Mouse (Mus musculus) T-cell, adult 66 days (primary cell): ENCODE results near the gene Wdr13. TPM values are rescaled to one million over a fixed set of nuclear protein-coding genes. Genes with fewer than 3 reads are reported as not detected.

ENCODE experiments used
- total RNA-seq, 2 experiments: library from RNA; stranded (reverse); gene quantifications; 3 replicates in 1 of 2; 4 replicates in 1 of 2; pipeline ENCODE4 v1.2.4; 2023

Gene Wdr13
- 10 to 100 TPM; 41.5 to 51.4 TPM for total RNA-seq

DNA sequence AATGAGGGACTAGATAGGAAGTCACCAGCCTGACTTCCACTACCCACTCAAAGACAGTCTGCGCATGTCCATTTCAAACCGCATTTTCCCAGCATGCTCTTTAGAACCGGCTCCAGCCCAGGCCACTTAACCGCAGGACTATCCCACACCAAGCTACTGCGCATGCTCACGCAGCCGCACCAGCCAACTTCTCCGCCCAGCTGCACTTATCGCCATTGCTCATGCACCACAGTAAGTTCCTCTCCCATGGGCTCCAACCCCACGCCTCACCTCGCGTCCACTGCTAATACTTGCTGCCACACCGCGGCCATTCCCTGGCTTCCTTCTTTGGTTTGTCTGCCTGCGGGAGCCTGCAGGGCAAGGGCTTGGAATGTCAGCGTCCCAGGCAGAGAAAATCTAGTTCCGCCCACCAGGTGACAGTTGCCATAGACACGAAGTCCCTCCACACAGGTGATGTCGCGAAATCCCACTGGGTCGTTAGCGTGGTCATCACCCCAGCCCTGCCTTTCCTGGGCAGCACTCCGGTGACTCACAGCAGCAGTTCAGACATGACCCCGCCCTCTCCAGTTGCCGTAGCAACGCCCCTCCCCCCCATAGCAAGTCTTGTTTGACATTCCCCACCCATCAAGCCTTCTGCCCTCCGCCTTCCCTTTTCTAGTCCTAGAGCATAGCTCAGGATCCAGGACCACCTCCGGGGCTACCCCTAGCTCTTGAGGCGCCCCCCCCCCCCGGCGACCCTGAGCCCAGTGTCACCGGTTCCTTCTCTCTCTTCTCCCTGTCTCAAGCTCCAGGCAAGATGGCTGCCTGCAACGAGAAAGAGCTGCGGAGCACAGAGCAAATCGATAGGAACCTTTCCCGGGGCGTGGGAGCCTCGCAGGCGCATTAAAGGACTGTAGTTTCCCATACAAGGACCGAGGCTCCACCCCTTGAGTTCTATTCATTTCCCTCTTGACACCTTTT is at the start of gene Wdr13:
Wdr13 (minus strand) TSS at position 876 of the 960 bp plus-strand sequence.

DNA sequence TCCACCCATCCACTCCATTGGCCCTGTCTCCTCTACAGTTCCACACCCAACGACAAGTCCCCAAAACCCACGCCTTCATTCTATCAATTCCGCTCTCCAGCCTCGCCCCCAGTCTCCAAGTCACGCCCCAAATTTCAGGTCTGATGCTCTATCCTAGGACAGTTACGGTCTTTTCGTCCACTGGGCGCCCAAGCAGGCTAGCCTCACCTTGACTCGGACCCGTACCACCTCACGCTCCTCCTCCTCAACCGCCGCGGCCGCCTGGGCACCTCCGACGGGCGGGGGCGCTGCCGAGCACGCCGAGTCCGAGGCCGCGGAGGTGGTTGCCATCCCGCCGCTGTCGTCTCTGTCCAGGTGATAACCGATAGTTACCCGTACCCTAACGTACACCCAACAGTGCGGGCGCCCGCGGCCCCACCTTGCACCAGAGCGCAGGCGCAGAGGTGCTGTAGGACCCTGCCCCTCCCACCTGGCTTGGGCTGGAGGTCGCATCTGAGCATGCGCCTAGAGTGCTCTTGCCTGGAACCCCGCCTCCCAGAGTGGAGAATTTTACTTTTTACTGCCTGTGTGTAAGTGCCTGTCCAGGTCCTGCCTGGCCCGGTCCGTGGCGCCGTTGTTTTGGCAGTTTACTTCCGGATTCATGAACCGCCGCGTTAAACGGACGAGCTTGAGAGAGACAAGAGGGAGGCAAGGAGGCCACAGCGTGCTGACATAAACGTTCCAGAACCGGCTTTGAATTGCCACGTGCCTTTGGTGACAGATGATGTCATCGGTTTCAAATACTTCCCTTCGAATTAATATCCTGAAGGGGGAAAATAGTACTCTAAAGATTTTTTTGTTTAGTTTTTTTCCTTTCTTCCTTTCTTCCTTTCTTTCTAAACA is 43.1 kb upstream of the Wdr13 start, which contains the start of gene Tbc1d25:
Tbc1d25 (minus strand) TSS at position 678 of the 882 bp plus-strand sequence.

DNA sequence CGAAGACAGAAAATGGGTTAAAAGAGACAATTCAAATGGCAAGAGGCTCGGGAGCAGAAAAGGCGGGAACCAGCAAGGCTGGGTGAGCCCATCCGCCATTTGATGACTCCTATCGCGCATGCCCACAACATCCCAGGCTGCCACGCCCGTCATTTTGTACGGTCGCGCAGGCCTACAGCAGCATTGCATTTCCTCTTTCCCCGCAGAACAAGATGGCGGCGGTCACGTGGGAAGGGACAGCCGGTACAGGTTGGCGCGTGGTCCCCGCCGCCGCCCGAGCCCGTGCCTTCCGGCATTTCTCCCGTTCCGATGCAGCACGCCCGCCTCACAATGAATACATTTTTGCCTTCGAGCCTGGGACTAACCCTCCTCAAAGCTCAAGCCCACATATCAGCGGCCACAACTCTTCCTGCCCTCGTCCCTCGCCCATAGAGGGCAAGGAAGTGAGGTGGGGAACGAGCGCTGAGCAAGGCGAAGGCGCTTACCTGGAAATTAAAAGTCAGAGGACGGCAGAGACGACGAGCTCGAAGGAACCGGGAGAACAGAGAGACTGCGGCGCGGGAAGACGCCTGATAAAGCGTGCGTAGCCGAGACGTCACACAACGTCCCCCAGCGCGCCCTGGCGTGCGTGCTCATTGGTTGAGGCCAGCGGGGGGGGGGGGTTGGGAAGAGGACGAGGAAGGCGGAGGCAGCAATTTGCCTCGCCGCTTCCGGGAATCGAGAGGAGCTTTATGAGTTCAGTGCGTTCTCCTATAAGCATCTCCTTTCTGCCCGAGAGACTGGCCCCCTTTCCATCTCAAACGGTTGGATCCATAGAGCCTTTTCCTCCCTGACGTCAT is 12.7 kb upstream of the Wdr13 start, which contains the start of gene Rbm3:
Rbm3 (minus strand) TSS at position 728 of the 839 bp plus-strand sequence.

DNA sequence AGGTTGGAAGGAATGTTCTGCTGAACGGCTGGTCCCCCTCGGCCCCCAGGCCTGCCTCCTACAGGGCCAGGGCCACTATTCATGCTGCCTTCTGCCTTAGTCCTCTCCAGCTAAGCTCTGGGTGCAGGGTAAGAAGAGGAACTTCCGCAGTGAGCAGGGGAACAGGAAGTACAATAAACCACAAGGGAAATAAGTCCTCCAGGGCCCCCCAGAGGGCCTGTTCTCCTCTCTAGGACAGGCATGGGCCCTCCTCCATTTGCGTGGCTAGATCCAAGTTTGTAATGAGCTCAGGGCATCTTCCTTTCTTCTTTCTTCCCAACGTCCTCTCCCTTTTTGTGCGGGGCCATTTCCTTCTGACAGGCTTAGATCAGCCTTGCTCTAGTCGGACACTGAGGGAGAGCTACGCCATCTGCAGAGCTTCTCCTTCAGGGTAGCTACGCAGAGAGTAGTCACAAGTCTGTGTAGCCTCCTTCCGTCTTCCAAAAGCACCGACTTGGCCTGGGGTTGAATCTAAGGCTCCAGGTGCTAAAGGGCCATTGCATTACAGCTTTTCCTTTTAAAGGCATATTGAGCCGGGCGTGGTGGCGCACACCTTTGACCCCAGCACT is 42.2 kb downstream of the Wdr13 start, which contains the start of gene Was:
Was (minus strand) TSS at position 153 of the 608 bp plus-strand sequence.

DNA sequence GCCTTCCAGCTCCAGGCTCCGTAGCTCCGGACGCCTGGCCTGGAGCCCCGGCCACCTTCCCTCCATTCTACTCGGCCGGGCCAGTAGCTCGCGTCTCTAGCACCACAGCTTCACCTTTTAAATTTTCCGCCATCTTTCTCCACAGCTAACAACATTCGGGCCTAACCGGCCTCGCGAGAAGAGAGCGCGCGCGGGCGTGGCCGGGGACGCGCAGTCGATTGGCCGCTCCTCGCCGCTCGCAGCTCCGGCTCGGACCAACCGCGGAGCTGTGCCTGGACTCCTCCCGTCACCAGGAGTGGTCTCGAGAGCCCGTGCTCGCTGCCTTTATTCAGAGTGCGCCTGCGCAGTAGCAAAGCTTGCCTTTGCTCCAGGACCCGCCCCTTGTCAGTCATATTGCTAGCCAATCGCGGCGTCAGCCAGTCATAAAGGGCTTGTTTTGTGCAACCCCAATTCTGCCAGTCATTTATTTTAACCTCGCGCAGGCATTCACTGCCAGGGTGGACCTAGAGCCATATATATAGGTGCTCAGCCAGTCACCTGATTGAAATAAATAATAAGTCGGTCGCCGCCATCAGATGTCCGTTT is 58.2 kb downstream of the Wdr13 start, which contains the start of gene Suv39h1:
Suv39h1 (minus strand) TSS at position 331 of the 585 bp plus-strand sequence.

Other genes with a start within 250 kb of the Wdr13 start
- 10 to 100 TPM; 28.5 to 36.5 TPM for gene Slc35a2, start 248.9 kb downstream of the Wdr13 start, total RNA-seq
- gene Pqbp1, start 233.6 kb downstream of the Wdr13 start, total RNA-seq, result 10 to 100 TPM; 71.1 to 77.5 TPM
- 10 to 100 TPM; 38.6 to 42.4 TPM for gene Timm17b, start 233.5 kb downstream of the Wdr13 start, total RNA-seq
- gene Gm10491, start 225.1 kb downstream of the Wdr13 start, total RNA-seq, result not detected
- not detected for gene Gm10490, start 223.3 kb downstream of the Wdr13 start, total RNA-seq
- not detected for gene Pcsk1n, start 213.1 kb downstream of the Wdr13 start, total RNA-seq
- not detected for gene Eras, start 204.3 kb downstream of the Wdr13 start, total RNA-seq
- 10 to 100 TPM; 12.3 to 13.2 TPM for gene Hdac6, start 185.0 kb downstream of the Wdr13 start, total RNA-seq
- 1 to 10 TPM; 3.8 to 6.8 TPM for gene Gata1, start 154.8 kb downstream of the Wdr13 start, total RNA-seq
- gene Glod5, start 114.4 kb downstream of the Wdr13 start, total RNA-seq, result under 1 TPM in 1 of 2 experiments, not detected in 1; 0.90 TPM
- 10 to 100 TPM; 30.9 to 31.8 TPM for gene Suv39h1, start 58.1 kb downstream of the Wdr13 start, total RNA-seq
- gene Was, start 42.4 kb downstream of the Wdr13 start, total RNA-seq, result 100 to 1,000 TPM; 107 to 119 TPM
- 100 to 1,000 TPM; 416 to 518 TPM for gene Rbm3, start 13.0 kb upstream of the Wdr13 start, total RNA-seq
- gene Tbc1d25, start 43.3 kb upstream of the Wdr13 start, total RNA-seq, result 10 to 100 TPM; 15.6 to 17.1 TPM
- 10 to 100 TPM; 43.4 to 58.1 TPM for gene Ebp, start 60.6 kb upstream of the Wdr13 start, total RNA-seq
- gene Porcn, start 73.6 kb upstream of the Wdr13 start, total RNA-seq, result not detected
- gene Ftsj1, start 119.5 kb upstream of the Wdr13 start, total RNA-seq, result 10 to 100 TPM; 16.3 to 17.3 TPM
- under 1 TPM in 1 of 2 experiments, not detected in 1; 0.79 TPM for gene Slc38a5, start 138.2 kb upstream of the Wdr13 start, total RNA-seq
- gene Ssxb10, start 194.5 kb upstream of the Wdr13 start, total RNA-seq, result not detected
- not detected for gene Ssxb9, start 234.1 kb upstream of the Wdr13 start, total RNA-seq